Mouse (Mus musculus) testis, adult 2 months (tissue): ENCODE data around the gene Magi2. TPM values are rescaled to one million over a fixed set of nuclear protein-coding genes. Genes with fewer than 3 reads are reported as not detected.

Source experiments
- H3K27ac ChIP-seq: fragments of 200-500 bp; 2 replicates; pipeline ENCODE4 v1.5.1; 2012; ENCODE audit warnings: low read depth, low read length; ENCODE audit not compliant: control insufficient read depth, insufficient read depth
- H3K27me3 ChIP-seq: fragments of 200-500 bp; 2 replicates; pipeline ENCODE4 v1.6.1; 2012; ENCODE audit warnings: mild to moderate bottlenecking, low read length, moderate library complexity; ENCODE audit not compliant: control insufficient read depth, insufficient read depth
- H3K36me3 ChIP-seq: fragments of 200-500 bp; 2 replicates; pipeline ENCODE4 v1.6.1; 2012; ENCODE audit warnings: mild to moderate bottlenecking, low read length; ENCODE audit not compliant: control insufficient read depth, insufficient read depth
- H3K4me1 ChIP-seq: fragments of 200-500 bp; 2 replicates; pipeline ENCODE4 v1.6.1; 2012; ENCODE audit warnings: low read length; ENCODE audit not compliant: control insufficient read depth, insufficient read depth
- H3K4me3 ChIP-seq: fragments of 200-500 bp; 2 replicates; pipeline ENCODE4 v1.5.1; 2012; ENCODE audit warnings: low read depth, mild to moderate bottlenecking, low read length, moderate library complexity, mixed read lengths; ENCODE audit not compliant: control insufficient read depth
- CTCF ChIP-seq: fragments of 200-500 bp; IDR thresholded peaks from 2 replicates; pipeline ENCODE4 v1.5.1; 2012; ENCODE audit warnings: low read depth, mild to moderate bottlenecking, inconsistent platforms, low read length, moderate library complexity; ENCODE audit not compliant: control insufficient read depth, insufficient read depth, insufficient replicate concordance
- POLR2A ChIP-seq: fragments of 200-500 bp; IDR thresholded peaks from 2 replicates; pipeline ENCODE4 v1.6.1; 2012; ENCODE audit warnings: low read depth, mild to moderate bottlenecking, inconsistent platforms, low read length, moderate library complexity; ENCODE audit not compliant: control insufficient read depth
- polyA plus RNA-seq: library from polyadenylated mRNA; depleted of rRNA; stranded (reverse); fragments of >200 nt; gene quantifications from 2 replicates; pipeline ENCODE4 v1.2.3, GENCODE M21; 2012

Magi2 gene
- polyA plus RNA-seq, 1 experiment, result 6.3 TPM

DNA sequence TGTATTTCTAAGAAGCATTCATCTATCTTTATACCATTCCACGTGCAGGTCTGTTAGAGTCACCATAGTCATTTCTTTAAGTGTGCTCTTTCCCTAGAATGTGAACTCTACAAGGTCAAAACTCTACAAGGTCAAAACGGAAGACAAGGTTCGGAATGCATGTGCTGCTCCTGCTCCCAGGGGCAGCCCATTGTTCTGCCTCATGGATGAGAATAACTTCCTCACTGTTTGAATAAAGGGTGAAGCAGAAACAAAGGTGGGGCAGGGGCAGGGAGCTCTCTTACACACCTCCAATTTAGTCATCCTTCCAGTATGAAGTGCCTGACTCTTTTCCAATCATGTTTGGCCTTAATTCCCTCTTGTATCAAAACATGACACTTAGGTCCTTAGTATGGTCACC lies 1450.4 kb downstream of the Magi2 start:
- H3K27me3 ChIP-seq, result no peaks in the 10 kb centered on the region
- no peak overlapping the region for H3K27ac ChIP-seq
- TF ChIP-seq POLR2A (no peak), CTCF (no peak)
- no peaks in the 10 kb centered on the region for H3K36me3 ChIP-seq
- no peak overlapping the region for H3K4me3 ChIP-seq
- no peaks in the 10 kb centered on the region; the same call in 1 of the 2 replicates for H3K4me1 ChIP-seq

DNA sequence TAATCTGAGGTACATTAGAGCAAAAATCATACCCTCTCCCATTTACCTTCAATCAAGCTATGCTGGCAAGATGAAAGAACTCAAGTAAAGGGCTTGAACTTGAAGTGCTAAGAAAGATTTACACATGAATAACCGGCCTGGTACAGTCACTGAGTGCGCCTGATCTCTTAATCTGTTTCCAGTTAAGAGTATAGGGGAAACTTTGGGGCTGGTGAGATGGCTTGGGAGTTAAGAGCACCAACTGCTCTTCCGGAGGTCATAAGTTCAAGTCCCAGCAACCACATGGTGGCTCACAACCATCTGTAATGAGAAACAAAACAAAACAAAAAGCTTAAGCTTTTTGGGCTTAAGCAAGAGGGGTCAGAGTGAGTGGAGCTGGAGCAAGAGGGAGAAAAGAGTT lies 1451.7 kb downstream of the Magi2 start:
- Histone ChIP-seq H3K4me1 (no peaks in the 10 kb centered on the region; the same call in 1 of the 2 replicates), H3K27me3 (no peaks in the 10 kb centered on the region), H3K36me3 (no peaks in the 10 kb centered on the region), H3K4me3 (no peak overlapping the region), H3K27ac (no peak overlapping the region)
- TF ChIP-seq CTCF (no peak), POLR2A (no peak)

DNA sequence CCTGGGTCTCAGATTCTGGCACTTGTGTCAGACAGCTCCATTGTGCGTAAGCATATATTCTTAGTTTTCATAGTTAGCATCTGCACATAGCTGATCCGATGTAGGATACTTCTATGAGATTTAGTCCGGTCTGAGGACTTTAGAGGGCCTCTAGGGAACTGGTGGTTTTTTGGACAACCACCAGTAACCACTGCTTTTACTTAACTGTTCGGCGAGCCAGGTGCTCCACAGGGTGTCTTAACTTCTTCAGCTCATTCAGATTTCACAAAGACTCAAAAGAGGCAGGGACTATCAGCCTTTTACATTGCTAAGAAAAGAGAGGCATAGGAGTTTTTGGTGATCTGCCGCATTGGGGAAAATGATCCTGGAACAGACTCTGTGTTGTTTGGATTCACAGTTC lies 1453.1 kb downstream of the Magi2 start:
- no peaks in the 10 kb centered on the region for H3K27me3 ChIP-seq
- no peak for TF ChIP-seq POLR2A
- H3K4me3 ChIP-seq, result no peak overlapping the region; the same call in 1 of the 2 replicates

DNA sequence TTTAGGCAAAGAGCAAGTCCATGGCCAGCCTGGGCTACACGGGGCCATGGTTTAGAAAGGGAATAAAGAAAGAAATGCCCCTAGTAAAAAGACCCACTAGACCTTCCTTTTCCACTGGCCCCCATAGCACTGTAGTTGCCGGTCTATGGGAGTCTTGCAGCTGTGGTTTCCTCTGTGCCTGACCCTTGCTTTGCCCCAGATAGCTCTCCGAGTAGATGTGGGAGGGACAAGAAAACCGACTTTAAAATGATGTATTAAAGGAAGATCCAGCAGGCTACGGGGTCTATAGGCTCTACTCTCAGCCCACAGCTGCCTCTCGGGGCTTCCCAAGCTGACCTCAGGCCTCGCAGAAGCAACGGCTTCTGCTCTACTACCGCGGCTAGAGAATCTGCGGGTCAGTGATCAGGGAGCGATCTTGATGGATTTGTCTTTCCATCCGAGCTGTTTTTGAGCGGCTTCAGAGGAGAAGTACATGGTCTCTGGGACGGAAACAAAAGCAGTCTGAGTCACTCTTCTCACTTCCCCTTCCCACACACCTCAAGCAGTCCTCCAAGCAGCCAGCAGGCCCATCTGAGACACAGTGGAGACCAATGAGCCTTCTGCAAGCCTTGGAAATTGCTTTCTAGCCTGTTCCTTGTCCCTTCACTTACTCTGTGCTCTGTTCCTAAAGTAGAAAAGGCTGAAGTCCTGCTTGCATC lies 1454.1 kb downstream of the Magi2 start:
- Histone ChIP-seq H3K36me3 (no peaks in the 10 kb centered on the region), H3K27me3 (no peaks in the 10 kb centered on the region), H3K4me3 (peak overlapping the region; percentile 12), H3K4me1 (no peaks in the 10 kb centered on the region; the same call in 1 of the 2 replicates), H3K27ac (no peak overlapping the region)
- no peak for TF ChIP-seq POLR2A
- no peak for TF ChIP-seq CTCF

More for the DNA sequence above, 1453.1 kb downstream of the Magi2 start:
- Histone ChIP-seq H3K4me1 (no peaks in the 10 kb centered on the region; the same call in 1 of the 2 replicates), H3K36me3 (no peaks in the 10 kb centered on the region), H3K27ac (no peak overlapping the region)

DNA sequence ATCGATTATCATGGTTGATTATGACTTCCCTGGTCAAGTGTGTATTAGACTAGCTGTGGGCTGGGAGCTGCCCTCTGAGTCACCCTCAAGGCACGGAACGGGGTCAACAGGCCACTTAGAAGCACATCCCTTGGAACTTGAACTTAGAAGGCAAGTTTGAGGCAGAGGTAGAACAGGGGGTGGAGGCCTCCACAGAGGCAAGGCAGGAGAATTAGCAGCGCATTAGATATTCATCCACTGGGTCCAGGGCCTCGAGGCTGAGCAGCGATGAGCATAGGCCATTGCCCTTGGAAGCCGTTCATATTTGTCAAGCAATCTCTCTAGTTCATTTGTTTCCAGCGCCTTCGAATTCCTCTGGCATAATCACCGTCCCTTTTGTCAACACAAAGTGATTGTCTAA lies 1454.8 kb downstream of the Magi2 start:
- TF ChIP-seq POLR2A (no peak), CTCF (no peak)
- no peaks in the 10 kb centered on the region; the same call in 1 of the 2 replicates for H3K4me1 ChIP-seq
- H3K27me3 ChIP-seq, result no peaks in the 10 kb centered on the region
- no peaks in the 10 kb centered on the region for H3K36me3 ChIP-seq
- H3K4me3 ChIP-seq, result peak overlapping the region; percentile 8
- H3K27ac ChIP-seq, result no peak overlapping the region

DNA sequence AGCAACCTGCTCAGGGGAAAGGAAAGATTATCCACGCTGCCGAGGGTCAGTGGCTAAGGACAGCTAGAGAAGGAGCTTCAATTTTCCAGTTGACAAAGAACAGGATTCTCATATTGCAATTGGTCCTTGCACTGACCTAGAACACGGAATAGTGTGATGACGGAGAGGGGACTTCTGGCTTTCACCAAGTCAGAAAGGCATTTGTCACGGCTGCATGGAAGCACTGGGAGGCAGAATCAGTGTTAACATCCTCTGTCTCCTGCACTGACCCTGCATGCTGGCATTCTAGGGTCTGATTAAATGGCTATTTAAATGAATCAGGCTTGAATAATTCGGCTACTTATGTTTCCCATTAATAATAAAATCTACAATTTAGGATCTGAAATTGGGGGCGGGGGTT lies 1455.4 kb downstream of the Magi2 start:
- Histone ChIP-seq H3K4me1 (no peaks in the 10 kb centered on the region; the same call in 1 of the 2 replicates), H3K27ac (no peak overlapping the region), H3K36me3 (no peaks in the 10 kb centered on the region), H3K27me3 (no peaks in the 10 kb centered on the region), H3K4me3 (no peak overlapping the region)
- no peak for TF ChIP-seq POLR2A
- no peak for TF ChIP-seq CTCF

DNA sequence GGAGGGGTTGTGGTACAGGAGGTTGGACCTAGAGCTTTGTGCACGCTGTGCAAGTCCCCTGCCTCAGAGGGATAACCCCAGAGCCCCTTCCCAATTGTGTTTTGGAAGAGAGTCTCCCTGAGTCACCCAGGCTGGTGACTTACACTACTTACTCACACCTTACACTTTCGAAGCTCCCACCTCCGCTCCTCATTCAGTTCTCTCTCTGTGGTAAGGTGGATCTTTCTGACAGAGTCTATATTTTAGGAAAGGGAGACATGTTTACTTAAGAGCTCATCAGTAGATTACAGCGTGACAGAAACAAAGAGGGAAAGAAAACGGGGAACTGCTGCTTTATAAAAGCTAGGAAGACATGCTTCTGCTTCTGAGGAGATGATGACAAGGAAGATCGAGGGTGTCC lies 1457.3 kb downstream of the Magi2 start:
- no peak overlapping the region for H3K4me3 ChIP-seq
- no peak overlapping the region for H3K27ac ChIP-seq
- H3K36me3 ChIP-seq, result no peaks in the 10 kb centered on the region
- no peaks in the 10 kb centered on the region for H3K27me3 ChIP-seq
- TF ChIP-seq POLR2A (no peak), CTCF (no peak)
- no peaks in the 10 kb centered on the region; the same call in 1 of the 2 replicates for H3K4me1 ChIP-seq

DNA sequence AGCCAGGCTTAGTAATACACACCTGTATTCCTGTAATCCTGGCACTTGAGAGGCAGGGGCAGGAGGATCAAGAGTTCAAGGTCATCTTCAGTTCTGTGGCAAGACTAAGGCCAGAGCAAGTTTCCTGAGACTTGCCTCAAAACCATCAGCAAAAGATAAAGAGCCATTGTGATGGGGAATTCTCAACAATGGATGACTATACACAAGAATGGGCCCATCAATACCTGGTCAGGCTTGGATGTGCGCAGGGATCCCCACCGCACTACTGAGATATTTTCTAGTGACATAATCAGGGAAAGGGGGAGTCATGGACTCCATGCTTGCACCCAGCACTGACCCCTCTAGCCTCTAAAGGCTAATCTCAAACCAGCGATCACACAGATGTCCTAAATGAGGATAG lies 1465.4 kb downstream of the Magi2 start:
- TF ChIP-seq POLR2A (no peak), CTCF (no peak)
- Histone ChIP-seq H3K27ac (no peak overlapping the region), H3K4me3 (no peak overlapping the region), H3K36me3 (no peaks in the 10 kb centered on the region), H3K4me1 (no peaks in the 10 kb centered on the region), H3K27me3 (no peaks in the 10 kb centered on the region)
